Mouse (Mus musculus): ENCODE results near the gene Porcn.

Porcn gene

GRCm38 (mm10) chrX:8206694-8207197 is 421 bp upstream of the Porcn start:
- no peak for DNase-seq (ENCODE audit: low read depth, low spot score)

GRCm38 (mm10) chrX:8205551-8205950 is 774 bp downstream of the Porcn start:
- DNase-seq (ENCODE audit: low read depth, low spot score), result no peak

GRCm38 (mm10) chrX:8205088-8205487 is 1.2 kb downstream of the Porcn start:
- DNase-seq (ENCODE audit: low read depth, low spot score), result no peak

GRCm38 (mm10) chrX:8204076-8204475 is 2.2 kb downstream of the Porcn start:
- DNase-seq (ENCODE audit: low read depth, low spot score), result no peak

- no peak for DNase-seq (ENCODE audit: low read depth, low spot score)
Observed at GRCm38 (mm10) chrX:8203105-8203504, 3.2 kb downstream of the Porcn start.

- no peak for DNase-seq (ENCODE audit: low read depth, low spot score)
Observed at GRCm38 (mm10) chrX:8193419-8193723, 13.0 kb downstream of the Porcn start, which contains the start of gene Ebp. Gene Ebp, minus strand, starts transcription at chrX:8193512.

GRCm38 (mm10) chrX:8192640-8193418 is 13.5 kb downstream of the Porcn start:
- DNase-seq (ENCODE audit: low read depth, low spot score), result peak; percentile 53

GRCm38 (mm10) chrX:8192126-8192639 is 14.1 kb downstream of the Porcn start:
- no peak for DNase-seq (ENCODE audit: low read depth, low spot score)

- DNase-seq (ENCODE audit: low read depth, low spot score), result no peak
Observed at GRCm38 (mm10) chrX:8182871-8183540, 23.3 kb downstream of the Porcn start.

GRCm38 (mm10) chrX:8179646-8180045 is 26.7 kb downstream of the Porcn start:
- DNase-seq (ENCODE audit: low read depth, low spot score), result no peak

- DNase-seq (ENCODE audit: low read depth, low spot score), result no peak
Observed at GRCm38 (mm10) chrX:8178871-8179270, 27.5 kb downstream of the Porcn start.

GRCm38 (mm10) chrX:8175504-8176385 is 30.6 kb downstream of the Porcn start, which contains the start of gene Tbc1d25:
Gene Tbc1d25, minus strand, starts transcription at chrX:8176181.
- peak; percentile 71 for DNase-seq (ENCODE audit: low read depth, low spot score)

- DNase-seq (ENCODE audit: low read depth, low spot score), result no peak
Observed at GRCm38 (mm10) chrX:8175169-8175503, 31.2 kb downstream of the Porcn start.

GRCm38 (mm10) chrX:8167716-8168647 is 38.3 kb downstream of the Porcn start:
- DNase-seq (ENCODE audit: low read depth, low spot score), result no peak

- DNase-seq (ENCODE audit: low read depth, low spot score), result no peak
Observed at GRCm38 (mm10) chrX:8164471-8164870, 41.9 kb downstream of the Porcn start.

GRCm38 (mm10) chrX:8163076-8163475 is 43.2 kb downstream of the Porcn start:
- DNase-seq (ENCODE audit: low read depth, low spot score), result no peak

GRCm38 (mm10) chrX:8145153-8145991 is 61.0 kb downstream of the Porcn start, which contains the start of gene Rbm3:
Gene Rbm3, minus strand, starts transcription at chrX:8145880.
- DNase-seq (ENCODE audit: low read depth, low spot score), result peak; percentile 70
